Mouse (Mus musculus): ENCODE measurements around the gene Nfs1.
A peak's percentile ranks its signal among the peaks of the same experiment; 100 is the strongest.

DNA sequence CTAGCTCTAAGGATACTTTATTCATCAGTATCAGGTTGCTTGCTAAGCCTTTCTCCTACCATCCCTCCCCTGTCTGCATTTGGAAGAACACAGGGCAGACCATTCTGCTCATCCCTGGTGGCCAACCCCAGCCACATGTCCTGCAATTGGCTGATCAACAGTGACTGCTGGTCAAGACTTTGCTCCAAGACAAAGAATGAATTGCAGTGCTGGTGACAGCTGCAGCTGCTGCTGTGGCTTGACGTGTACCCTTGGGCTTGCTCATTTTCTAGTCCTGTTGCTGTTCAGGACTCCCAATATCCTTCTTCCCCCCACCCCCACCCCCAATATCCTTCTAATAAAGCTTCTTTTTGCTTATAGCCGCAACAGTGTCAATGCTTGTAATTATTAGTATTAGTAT, 48.1 kb upstream of the Nfs1 start:
- TF ChIP-seq POLR2A (IDR thresholded peaks at IDR 0.05; ENCODE audit: insufficient read length, low read depth) (no peak), MAX (IDR thresholded peaks at IDR 0.05; ENCODE audit: low read depth) (no peak), MYOD1 (IDR thresholded peaks at IDR 0.05; ENCODE audit: control insufficient read depth in 1 of 3, insufficient read length in 2 of 3, low read depth in 2 of 3) (peak; percentile 94 to 99 (median 99)), USF1 (IDR thresholded peaks at IDR 0.05; ENCODE audit: low read depth) (no peak), SRF (IDR thresholded peaks at IDR 0.05; ENCODE audit: control insufficient read depth, insufficient read length, low read depth) (no peak), POLR2AphosphoS2 (IDR thresholded peaks at IDR 0.05; ENCODE audit: insufficient read length, low read depth) (no peak), MYOG (IDR thresholded peaks at IDR 0.05; ENCODE audit: control insufficient read depth in 1 of 3, insufficient read depth in 1 of 3, insufficient read length in 2 of 3, low read depth in 2 of 3) (peak; percentile 89 to 98 (median 94))
